Mouse (Mus musculus) c-Kit-positive CD71-positive TER-119-positive erythroid progenitor cells, embryonic 14.5 days (primary cell): ENCODE results near the gene Actr3.

Source experiments
- DNase-seq: peaks from one replicate; pipeline ENCODE4 v3.0.0-alpha.2; 2013; ENCODE audit warnings: low spot score

Gene Actr3

DNA sequence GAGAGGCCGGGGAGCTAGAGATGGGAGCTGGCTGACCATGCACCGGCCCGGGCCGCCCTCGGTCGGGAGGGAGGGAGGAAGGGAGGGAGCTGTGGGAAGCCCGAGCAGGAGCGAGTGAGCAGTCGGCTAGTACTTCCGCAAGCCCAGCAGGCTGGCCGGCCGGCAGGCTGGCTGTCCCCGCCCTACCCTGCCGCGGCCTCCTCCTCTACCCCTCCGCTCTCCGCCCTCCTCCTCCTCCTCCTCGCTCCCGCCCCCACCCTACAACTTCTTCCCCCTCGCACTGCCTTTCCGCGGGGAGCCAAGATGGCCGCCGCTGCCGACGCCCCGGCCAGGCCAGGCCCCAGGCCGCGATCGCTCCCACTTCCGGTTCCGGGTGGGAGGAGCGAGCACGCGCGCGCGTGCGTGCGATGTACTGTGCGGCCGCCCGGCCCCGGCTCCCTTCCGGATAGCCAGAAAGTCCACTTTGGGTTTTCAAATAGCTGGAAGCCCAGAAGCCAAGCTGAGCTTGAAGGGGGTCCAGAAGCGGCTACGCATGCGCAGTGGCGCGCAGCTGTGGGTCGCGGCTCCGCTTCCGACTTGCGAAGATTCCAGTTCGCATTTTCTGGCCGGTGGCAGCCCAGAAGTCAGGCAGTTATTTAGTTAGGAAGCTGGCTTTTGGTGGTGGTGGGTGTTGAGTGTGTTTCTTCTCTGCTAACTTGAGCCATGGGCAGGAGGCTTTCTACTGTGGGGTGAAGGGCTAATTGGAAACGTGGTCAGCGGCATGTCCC is at the start of gene Actr3:
Actr3 (minus strand) TSS at position 359 of the 767 bp plus-strand sequence.
- DNase-seq: peak; percentile 99

GRCm38 (mm10) chr1:125482459-125483287 is 47.1 kb upstream of the Actr3 start:
- no peak for DNase-seq

DNA sequence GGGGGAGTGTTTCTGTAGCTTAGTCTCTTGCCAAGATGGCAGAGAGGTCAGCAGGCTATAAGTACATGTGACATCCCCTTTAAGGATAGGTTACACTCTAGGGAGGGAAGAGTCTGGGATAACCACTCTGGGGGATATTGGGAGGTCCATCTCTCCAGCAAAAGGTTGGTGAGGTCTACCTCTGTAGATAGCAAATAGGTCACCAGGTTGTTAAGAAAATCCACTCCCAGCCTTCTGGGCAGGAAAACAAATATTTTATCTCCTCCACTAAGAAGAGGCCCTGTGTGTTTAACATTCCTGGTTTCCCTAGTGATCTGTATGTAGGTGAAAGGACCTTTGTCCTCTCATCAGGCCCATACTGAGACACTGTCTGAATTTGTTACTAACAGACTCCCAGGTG is 46.3 kb upstream of the Actr3 start:
- no peak for DNase-seq

DNA sequence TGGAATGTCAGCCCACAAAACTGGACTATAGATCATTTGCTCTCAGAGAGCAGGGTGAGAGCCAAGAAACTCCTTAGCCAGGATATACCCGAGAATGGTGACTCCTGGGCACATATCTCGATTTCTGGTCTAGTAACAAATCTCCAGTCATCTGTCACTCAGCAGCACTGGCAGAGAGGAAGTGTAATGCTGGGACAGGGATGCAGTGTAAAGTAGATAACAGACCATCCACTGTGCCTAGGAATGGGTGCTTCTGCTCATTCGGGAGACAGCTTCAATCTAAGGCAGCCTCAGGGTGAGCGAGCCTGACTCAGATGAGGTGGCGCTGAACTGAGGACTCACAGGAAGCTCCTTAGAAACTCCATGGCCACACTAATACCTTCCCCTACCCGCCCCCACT is 43.1 kb upstream of the Actr3 start:
- DNase-seq: no peak

- no peak for DNase-seq
These were observed 40.6 kb upstream of the Actr3 start for GRCm38 (mm10) chr1:125475961-125476682.

- DNase-seq: no peak
These were observed 38.3 kb upstream of the Actr3 start for GRCm38 (mm10) chr1:125473866-125474265.

- no peak for DNase-seq
These were observed 37.7 kb upstream of the Actr3 start for GRCm38 (mm10) chr1:125473126-125473666.

- DNase-seq: no peak
These were observed 35.5 kb upstream of the Actr3 start for GRCm38 (mm10) chr1:125470805-125471648.

GRCm38 (mm10) chr1:125467936-125468335 is 32.4 kb upstream of the Actr3 start:
- no peak for DNase-seq

DNA sequence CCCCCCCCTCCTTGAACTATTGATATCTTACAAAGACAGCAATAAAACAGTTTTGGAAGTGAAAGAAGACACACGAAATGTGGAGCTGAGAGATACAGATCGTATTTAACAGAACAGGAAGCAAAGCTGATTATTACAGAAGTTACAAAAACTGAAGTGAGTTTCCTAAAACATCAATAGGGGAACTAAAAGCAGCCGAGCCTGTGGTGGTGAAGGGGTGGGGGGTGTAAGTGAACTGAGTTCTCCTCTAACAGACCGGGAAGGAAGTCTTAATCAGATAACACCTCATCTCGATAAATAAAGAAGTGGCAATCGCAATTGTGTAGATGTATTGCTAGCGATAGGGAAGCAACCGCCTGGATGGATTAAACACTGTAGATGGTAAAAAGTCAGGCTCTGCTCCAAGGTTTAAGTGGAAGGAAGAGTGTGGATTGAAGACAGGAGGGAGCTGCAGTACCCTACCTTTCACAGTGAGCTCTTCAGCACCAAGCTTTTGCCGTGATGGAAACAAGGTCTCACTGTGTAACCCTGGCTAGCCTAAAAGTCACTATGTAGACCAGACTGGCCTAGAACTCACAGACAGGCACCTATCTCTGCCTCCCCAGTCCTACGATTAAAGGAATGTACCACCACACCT is 31.2 kb upstream of the Actr3 start:
- no peak for DNase-seq

GRCm38 (mm10) chr1:125464011-125464410 is 28.5 kb upstream of the Actr3 start:
- DNase-seq: no peak

GRCm38 (mm10) chr1:125463349-125463748 is 27.8 kb upstream of the Actr3 start:
- no peak for DNase-seq

GRCm38 (mm10) chr1:125462917-125463316 is 27.4 kb upstream of the Actr3 start:
- DNase-seq: no peak

- no peak for DNase-seq
These were observed 23.0 kb upstream of the Actr3 start for GRCm38 (mm10) chr1:125458531-125458930.

- DNase-seq: no peak
These were observed 19.6 kb upstream of the Actr3 start for GRCm38 (mm10) chr1:125455128-125455527.

DNA sequence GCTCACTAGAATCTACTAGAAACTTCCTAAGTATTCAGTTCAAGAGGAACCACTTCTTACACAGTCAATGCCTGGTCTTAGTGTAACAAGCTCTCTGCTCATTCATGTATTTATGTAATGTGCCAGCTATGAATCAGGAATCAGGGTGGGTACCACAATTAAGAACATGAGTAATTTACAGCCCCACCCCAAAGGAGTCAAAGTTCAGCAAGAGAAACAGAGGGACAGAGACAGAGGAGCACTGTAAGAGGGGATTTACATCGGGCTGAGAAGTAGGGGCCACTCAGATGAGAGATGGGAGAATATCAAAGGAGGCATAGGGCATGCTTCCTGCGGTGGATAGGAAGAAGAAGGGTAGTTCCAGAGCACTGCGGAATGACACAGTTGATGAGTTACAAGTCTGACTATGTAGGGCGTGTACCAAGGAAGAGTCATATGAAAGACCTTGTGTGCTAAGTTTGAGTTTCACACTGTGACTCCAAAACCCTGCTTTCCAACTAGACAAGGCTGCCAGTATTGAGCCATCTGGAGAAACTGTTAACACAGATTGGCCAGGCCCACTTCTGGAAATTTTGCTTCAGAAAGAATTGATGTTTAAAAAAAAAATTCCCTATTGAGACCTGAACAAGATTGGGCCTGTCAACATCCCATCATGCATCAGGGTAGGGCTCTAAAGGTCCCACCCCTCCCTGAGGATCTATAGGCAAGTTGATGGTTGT is 14.9 kb upstream of the Actr3 start:
- no peak for DNase-seq

- no peak for DNase-seq
These were observed 12.4 kb upstream of the Actr3 start for GRCm38 (mm10) chr1:125447926-125448325.

DNA sequence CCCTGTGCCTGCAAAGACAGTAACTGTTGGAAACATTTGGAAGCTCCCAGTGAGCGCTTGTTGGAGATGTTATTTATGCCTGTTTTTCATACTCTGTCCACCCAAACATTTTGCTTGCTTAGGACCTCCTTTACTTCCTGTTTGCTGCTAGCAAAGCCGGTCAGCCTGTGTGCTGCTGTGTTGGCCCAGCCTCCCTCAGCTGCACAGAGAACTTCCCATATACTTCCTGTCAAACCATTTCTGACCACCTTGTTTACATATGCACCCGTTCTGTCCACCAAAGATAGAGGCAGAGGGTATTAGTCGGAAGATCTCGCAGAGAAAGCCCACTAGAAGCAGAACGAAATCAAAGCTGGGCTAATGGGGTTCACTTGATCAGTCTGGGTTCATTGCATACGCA is 6.2 kb upstream of the Actr3 start:
- no peak for DNase-seq

DNA sequence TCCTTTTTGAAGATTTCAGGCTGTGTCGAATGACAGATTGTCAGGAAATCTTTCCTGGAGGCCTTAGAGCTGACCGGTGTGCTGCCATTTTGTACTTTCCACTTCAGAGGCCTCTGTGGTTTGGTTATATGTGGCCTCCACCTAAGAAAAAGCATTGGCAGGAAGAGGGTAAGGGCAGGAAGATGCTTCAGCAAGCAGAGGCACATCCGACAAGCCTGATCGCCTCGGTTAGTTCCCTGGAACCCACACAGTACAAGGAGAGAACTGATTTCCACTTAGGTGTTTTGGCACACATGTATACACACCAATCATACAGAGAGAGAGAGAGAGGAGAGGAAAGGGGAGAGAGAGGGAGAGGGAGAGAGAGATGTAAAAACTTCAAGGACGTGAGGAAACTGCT is 5.7 kb upstream of the Actr3 start:
- no peak for DNase-seq

DNA sequence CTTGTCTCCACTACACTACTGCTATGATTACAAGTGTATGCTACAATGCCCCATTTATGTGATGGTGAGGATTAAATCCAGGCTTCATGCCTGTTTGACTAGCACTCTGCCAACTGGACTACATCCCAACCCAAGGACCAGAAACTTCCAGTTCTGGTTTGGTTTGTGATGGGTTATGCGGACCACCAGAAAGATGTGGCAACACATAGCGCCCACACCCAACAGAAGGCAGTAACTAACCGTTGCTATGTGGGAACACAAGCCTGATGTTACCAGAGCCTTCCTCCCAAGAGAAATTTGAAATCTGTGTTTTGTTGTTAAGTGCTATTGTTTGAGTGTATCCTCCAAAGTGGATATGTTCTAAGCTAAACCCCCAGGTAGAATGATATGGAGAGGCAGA is 4.0 kb upstream of the Actr3 start:
- DNase-seq: no peak
